Mouse (Mus musculus): ENCODE data around the gene Kcng4.

The Kcng4 gene

DNA sequence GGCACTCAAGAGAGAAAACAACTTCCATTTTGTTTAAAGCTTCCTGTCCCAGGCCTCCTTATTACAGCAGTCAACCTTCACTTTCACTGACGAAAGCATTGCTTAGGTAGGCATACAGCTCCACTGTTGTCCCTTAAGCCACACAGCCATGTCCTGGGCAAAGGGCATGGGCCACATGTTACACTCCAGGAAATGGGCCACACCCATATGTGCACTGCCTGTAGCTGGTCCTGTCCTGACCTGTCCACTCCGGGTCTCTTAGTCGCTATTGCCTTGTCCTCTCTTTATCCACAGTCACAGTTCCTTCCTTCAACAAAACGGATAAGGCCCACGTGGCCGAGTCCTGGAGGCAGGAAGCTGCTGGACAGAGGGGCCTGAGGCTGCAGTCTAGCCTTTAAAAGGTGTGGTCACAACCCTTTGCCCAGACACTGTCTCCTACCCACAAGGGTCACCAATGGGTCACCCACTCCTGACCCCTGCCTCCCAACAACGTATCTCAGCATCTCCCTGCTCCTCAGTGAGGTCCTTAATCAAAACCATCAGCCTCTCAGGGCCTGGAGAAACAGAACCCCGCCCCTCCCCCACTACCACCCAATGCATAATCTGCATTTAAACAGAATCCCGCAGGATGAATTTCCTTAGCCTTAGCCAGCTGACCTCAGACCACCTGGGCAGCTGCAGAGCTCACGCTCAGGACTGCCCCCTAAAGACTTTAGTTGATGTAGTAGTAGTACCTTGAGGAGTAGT lies 7.7 kb downstream of the Kcng4 start:
- no peak for TF ChIP-seq GATA4 (IDR thresholded peaks at IDR 0.05; ENCODE audit: insufficient replicate concordance, low read length)

DNA sequence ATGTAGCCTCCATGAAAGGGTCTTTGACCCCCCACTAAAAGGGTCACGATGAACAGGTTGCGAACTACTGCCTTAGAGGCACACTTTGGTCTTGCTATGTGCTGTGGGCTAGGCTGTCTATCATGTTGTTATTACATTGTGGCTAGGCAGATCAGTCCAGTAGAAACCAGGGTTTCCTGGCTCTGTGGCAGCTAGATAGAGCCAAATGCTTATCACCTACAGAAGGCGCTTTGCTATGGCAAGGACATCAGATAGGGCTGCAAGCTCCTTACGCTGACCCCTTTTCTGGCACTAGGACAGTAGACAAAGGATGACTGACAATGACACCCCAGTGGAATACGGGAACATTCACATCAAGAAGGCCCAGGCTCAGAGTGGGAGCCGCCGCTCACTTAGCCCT lies 8.3 kb downstream of the Kcng4 start:
- no peak for TF ChIP-seq GATA4 (IDR thresholded peaks at IDR 0.05; ENCODE audit: insufficient replicate concordance, low read length)

DNA sequence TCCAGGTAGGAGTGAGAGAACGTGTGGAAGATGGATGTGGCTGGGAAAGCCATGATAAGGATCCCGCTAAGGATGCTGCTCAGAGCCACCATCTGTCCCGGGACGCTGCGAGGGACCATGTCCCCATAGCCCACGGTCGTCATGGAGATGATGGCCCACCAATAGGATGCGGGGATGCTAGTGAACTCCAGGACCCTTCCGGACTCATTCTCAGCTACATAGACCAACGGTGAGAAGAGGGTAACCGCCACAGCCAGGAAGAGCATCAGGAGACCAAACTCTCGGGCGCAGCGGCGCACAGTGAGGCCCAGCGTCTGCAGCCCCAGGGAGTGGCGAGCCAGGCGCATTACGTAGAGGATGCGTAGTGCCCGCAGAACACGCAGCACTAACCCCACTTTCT lies 9.7 kb downstream of the Kcng4 start:
- TF ChIP-seq GATA4 (IDR thresholded peaks at IDR 0.05; ENCODE audit: insufficient replicate concordance, low read length): no peak

DNA sequence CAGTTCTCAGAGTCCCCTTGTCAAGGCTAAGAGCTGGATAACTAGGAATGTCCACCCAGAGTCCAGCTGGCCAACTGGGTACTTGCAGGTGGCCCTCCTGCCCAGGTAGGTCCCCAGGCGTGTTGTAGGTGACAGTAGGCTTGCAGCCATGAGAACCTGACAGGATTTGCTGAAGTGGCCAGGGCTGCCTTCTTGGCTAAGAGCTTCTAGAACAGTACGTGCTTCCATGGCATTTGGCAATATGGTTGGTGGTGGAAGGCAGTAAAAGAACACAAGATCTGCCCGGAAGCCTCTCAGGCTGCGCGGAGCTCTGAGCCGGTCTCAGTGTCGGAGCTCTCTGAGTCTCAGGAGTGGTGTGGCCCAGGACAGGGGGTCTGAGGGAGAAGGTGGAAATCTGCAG lies 10.6 kb downstream of the Kcng4 start:
- no peak for TF ChIP-seq GATA4 (IDR thresholded peaks at IDR 0.05; ENCODE audit: insufficient replicate concordance, low read length)

DNA sequence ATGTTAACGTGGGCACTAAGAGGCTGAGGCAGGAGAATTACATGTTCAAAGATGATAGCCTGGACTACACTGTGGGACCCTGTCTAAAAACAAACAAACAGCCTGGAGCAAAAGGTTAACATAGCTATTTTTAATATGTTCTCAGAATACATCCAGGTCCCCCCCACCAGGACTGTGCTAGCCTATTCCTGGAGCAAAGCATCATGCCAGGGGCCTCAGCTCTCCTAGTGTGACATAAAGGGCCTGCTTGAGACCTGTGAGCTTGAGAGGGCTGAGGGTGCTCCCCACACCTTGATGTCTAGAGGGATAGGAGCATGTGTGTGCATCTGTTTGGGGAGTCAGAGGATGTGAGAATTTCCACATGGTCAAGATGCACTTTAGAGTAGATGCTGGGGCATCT lies 11.7 kb downstream of the Kcng4 start:
- TF ChIP-seq GATA4 (IDR thresholded peaks at IDR 0.05; ENCODE audit: insufficient replicate concordance, low read length): no peak

DNA sequence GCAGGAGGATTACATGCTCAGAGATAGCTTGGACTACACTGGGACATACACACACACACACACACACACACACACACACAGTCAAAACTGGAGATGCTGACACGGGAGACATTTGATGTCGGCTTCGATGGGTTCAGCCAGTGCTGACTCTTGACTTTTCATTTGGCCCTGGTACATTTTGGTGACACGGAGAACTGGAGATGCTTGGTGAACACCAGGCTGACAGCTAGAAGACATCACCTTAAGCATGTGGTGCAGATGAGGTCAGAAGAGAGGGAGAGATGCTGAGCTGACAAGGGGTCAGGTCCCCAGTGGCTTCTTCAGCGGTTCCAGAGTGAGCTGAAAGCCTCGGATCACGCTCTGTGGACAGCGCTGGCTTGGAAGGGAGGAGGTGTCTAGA lies 12.4 kb downstream of the Kcng4 start:
- no peak for TF ChIP-seq GATA4 (IDR thresholded peaks at IDR 0.05; ENCODE audit: insufficient replicate concordance, low read length)

DNA sequence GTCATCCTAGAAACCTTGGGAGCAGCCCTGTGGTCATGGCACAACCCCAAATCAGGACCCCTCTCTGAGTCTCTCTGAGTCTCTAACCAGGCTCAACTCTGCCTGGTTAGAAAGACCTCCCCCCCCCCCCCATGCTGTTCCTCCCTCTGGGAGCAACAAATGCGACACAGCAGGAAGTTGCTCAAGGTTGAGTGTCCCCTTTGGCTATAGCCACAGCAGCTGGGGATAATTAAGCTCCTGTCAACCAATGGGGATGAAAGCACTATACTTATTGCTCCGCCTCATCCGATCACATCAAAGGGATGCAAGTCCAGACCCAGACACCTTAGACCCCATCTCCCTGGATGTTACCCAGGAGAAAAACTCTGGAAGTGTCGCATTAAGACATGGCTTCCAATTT lies 12.9 kb downstream of the Kcng4 start:
- no peak for TF ChIP-seq GATA4 (IDR thresholded peaks at IDR 0.05; ENCODE audit: insufficient replicate concordance, low read length)

DNA sequence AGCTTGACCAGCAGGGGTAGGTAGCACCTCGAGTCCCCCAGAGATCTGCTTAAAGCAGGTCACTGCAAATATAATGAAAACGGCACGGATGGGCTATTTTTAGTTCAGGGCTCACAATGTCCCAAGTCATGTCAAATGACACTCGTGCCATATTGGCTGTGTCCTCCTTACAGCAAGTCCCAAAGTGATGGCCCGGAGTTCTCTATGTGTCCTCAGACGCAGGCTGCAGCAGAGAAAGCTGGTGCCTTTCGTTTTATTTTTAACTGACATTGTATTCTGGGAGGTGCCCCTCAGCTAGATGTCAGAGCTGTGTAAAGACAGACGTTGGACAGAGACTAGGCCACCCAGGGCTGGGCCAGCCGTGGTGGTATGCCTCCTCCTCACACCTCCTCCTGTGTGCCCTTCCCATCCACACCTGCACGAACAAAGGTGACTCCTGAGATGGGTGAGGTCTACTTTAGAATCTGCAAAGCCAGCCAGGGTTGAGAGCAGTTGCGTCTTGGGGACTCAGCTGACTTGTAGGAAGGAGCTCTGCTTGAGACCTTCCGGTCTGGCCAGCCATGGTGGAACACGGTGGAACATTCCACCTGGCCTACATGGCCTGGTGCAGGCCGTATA lies 14.5 kb downstream of the Kcng4 start:
- TF ChIP-seq GATA4 (IDR thresholded peaks at IDR 0.05; ENCODE audit: insufficient replicate concordance, low read length): no peak

DNA sequence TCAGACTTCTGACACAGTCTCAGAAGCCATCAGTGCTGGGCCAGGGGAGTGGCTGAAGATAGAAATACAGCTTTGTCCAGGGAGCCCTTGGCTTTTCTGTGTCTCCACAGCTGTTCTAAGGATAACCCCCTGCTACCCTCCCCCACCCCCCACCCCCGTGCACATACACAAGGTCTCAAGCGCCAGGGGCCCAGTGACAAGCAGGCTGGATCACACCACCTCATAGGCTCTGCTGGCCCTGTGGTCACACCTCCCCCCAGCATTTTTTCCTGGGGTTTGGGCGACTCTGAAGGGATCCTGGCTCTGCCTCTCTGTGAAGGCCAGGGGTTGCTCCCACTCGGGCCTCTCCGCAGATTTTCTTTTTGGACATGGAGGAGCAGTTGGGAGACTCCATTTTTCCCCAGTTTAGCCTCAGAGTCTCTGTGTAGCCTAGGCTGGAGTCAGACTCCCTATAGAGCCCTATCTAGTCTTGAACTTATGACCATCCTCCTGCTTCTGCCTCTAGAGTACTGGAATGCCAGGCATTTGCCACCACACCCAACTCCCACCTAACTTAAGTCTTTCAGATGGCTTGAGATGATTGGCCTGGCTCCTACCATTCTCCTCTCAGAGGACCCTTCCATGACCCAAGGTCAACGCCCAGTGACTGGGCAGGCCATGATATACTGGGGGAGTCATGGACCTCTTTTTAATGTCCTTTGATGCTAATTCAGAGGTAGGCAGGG lies 15.2 kb downstream of the Kcng4 start:
- TF ChIP-seq GATA4 (IDR thresholded peaks at IDR 0.05; ENCODE audit: insufficient replicate concordance, low read length): no peak

DNA sequence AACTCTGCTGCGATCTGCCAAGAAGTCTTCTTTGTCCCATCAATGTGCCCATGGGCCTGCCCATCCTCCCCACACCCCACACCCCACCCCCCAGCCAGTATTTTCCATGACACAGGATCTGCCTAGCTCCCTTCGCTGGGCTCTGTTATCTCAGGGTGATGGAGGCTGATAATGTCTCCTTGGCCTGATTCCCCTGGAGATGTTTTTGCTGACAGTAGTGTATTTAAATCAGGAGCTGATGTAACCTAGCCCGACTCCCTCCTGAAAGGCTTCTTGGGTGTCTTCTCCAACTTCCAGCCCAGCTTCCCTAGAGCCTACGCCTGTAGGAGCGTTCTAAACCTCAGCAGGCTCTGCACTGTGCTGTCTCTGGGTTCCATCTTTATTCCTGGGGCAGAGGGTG lies 16.6 kb downstream of the Kcng4 start:
- no peak for TF ChIP-seq GATA4 (IDR thresholded peaks at IDR 0.05; ENCODE audit: insufficient replicate concordance, low read length)

DNA sequence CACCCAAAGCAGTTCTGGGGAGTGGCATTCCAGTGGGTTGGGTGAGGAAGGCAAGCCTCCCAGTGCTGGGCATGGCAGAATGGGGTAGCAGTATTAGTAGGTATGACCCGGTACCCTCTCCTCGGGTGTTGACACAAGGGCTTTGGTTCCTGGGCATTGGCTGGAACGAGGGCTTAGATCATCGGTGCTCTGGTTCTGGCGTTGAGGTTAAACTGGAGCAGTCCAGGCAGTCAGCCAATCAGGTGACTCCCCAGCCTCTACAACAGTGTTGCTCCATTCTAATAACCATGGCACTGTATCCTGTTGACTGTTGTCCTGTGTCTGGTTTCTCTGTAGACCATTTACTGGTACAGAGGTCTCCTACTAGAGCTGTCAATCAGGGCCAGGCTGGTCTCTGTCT lies 17.9 kb downstream of the Kcng4 start:
- TF ChIP-seq GATA4 (IDR thresholded peaks at IDR 0.05; ENCODE audit: insufficient replicate concordance, low read length): no peak

DNA sequence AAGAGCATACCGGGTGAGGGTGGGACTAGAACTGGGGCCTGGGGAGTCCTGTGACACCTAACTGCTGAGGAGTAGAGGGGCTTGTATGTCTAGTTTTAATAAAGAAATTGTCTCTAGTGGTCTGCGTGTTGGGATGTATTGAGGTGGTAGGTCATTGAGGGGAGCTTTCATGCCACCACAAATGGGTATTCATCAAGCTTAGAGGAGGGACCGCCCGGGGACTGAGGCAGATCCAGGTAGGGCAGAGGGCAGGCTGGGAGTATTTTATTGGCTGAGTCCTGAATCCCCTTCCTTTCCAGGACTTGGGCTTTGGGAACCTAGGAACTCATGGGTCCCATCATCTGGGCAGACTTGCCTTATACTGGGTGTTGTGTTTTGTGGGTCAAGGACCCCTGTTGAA lies 18.7 kb downstream of the Kcng4 start:
- no peak for TF ChIP-seq GATA4 (IDR thresholded peaks at IDR 0.05; ENCODE audit: insufficient replicate concordance, low read length)

DNA sequence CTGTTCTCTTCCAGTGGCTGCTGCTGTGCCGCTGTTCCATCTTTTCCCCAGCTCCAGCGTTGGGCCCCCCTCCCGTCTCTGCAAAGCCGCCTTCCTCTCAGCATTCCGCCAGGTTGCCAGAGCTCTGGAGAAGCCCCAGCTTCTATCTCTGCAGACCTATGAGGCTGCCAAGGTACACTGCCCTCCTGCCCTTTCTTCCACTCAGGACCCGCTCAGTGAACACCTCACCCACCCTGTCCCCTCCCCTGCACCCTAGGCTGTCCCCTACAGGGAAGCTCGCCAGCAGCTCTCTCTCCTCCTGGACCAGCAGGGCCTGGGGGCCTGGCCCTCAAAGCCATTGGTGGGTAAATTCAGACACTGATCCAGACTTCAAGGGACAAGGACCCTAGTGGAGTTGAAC lies 19.1 kb downstream of the Kcng4 start:
- no peak for TF ChIP-seq GATA4 (IDR thresholded peaks at IDR 0.05; ENCODE audit: insufficient replicate concordance, low read length)

DNA sequence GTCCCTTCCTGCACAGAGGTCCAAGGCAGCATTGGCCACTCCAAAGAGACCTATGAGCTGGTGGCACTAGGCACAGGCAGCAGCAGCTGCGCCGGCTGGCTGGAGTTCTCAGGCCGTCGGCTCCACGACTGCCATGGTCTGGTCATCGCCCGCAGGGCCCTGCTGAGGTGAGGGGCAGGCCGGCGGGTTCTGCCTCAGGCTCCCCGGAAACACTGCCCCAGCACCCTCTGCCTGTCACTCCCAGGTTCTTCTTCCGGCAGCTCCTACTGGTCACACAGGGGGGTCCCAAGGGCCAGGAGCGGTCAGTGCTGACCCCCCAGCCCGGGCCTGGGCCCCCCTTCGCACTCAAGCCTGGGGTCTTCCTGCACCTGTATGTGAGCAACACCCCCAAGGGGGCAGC lies 20.4 kb downstream of the Kcng4 start:
- no peak for TF ChIP-seq GATA4 (IDR thresholded peaks at IDR 0.05; ENCODE audit: insufficient replicate concordance, low read length)

DNA sequence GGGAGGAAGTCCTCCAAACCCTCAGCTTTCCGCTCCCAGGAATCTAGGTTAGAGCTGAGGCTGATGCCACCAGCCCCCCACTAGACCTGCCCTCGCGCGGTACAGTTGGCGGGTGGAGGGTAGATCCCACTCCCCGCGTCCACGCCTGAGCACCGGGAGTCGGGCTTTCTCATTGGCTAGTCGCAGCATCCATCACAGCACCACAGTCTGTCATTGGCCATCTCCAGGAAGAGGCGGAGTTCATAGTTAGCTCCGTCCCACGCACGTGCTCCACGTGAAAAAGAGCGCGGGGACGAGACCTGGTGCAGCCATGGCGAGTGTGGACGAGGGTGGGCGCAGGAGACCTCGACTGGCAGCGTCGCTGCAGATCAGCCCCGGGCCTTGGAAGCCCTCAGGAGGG lies 23.0 kb downstream of the Kcng4 start, which contains the start of gene Adad2:
Gene Adad2 (plus strand): TSS at position 277 of the 400 bp plus-strand sequence.
- TF ChIP-seq GATA4 (IDR thresholded peaks at IDR 0.05; ENCODE audit: insufficient replicate concordance, low read length): no peak

DNA sequence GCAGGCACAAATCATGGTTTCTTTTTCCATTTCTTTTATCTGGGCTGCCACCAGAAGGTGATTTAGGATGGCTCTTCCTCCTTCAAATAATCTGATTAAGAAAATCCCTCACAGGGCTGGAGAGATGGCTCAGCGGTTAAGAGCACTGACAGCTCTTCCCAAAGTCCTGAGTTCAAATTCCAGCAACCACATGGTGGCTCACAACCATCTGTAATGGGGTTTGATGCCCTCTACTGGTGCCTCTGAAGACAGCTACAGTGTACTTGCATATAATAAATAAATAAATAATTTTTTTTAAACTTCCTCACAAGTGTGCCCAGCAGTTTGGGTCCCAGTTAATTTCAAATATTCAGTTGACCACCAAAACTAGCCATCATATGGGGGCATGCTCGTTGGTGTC lies 29.3 kb downstream of the Kcng4 start:
- TF ChIP-seq GATA4 (IDR thresholded peaks at IDR 0.05; ENCODE audit: insufficient replicate concordance, low read length): no peak

All from liver, adult (tissue).